Mouse (Mus musculus) gonadal fat pad, adult 2 months (tissue): ENCODE data around the gene Ints3. TPM values are rescaled to one million over a fixed set of nuclear protein-coding genes. Genes with fewer than 3 reads are reported as not detected.

Experiments
- DNase-seq: peaks from one replicate; pipeline ENCODE4 v3.0.0-alpha.2; 2012; ENCODE audit warnings: low read depth
- polyA plus RNA-seq: library from polyadenylated mRNA; depleted of rRNA; stranded (reverse); fragments of >200 nt; gene quantifications from 2 replicates; pipeline ENCODE4 v1.2.3, GENCODE M21; 2012; rRNA removed

Ints3 gene
- 30.2 and 36.5 TPM in 2 replicates for polyA plus RNA-seq

GRCm38 (mm10) chr3:90433381-90434020 is at the start of gene Ints3:
TSS of gene Ints3 (minus strand) at chr3:90433622.
- peak; percentile 94 for DNase-seq

- no peak for DNase-seq
These were observed 42.6 kb upstream of the Ints3 start, which contains the start of gene Ilf2 for GRCm38 (mm10) chr3:90475831-90476611. TSS of gene Ilf2 (plus strand) at chr3:90476126.

- DNase-seq, result no peak
These were observed 41.9 kb upstream of the Ints3 start for GRCm38 (mm10) chr3:90475151-90475830.

- DNase-seq, result no peak
These were observed 38.8 kb upstream of the Ints3 start for GRCm38 (mm10) chr3:90472213-90472612.

GRCm38 (mm10) chr3:90467618-90468300 is 34.3 kb upstream of the Ints3 start:
- DNase-seq, result no peak

GRCm38 (mm10) chr3:90466311-90466766 is 32.9 kb upstream of the Ints3 start:
- DNase-seq, result no peak

- DNase-seq, result no peak
These were observed 32.4 kb upstream of the Ints3 start, which contains the start of gene Npr1 for GRCm38 (mm10) chr3:90465686-90466310. TSS of gene Npr1 (minus strand) at chr3:90465866.

- DNase-seq, result no peak
These were observed 31.8 kb upstream of the Ints3 start for GRCm38 (mm10) chr3:90465081-90465685.

- no peak for DNase-seq
These were observed 31.2 kb upstream of the Ints3 start for GRCm38 (mm10) chr3:90464552-90465080.

GRCm38 (mm10) chr3:90462579-90462978 is 29.2 kb upstream of the Ints3 start:
- DNase-seq, result no peak

GRCm38 (mm10) chr3:90461935-90462334 is 28.5 kb upstream of the Ints3 start:
- no peak for DNase-seq

GRCm38 (mm10) chr3:90460315-90460714 is 26.9 kb upstream of the Ints3 start:
- DNase-seq, result no peak

- DNase-seq, result no peak
These were observed 26.3 kb upstream of the Ints3 start for GRCm38 (mm10) chr3:90459727-90460126.

- no peak for DNase-seq
These were observed 21.5 kb upstream of the Ints3 start for GRCm38 (mm10) chr3:90454931-90455330.

- no peak for DNase-seq
These were observed 18.1 kb upstream of the Ints3 start for GRCm38 (mm10) chr3:90451396-90452095.

GRCm38 (mm10) chr3:90450874-90451273 is 17.5 kb upstream of the Ints3 start:
- DNase-seq, result no peak

GRCm38 (mm10) chr3:90448626-90449025 is 15.2 kb upstream of the Ints3 start:
- DNase-seq, result no peak

- peak; percentile 64 for DNase-seq
These were observed 13.7 kb upstream of the Ints3 start for GRCm38 (mm10) chr3:90447123-90447494.

- peak; percentile 85 for DNase-seq
These were observed 13.1 kb upstream of the Ints3 start for GRCm38 (mm10) chr3:90446389-90447122.
